Mouse (Mus musculus) spleen, postnatal 4 days (tissue): ENCODE results near the gene Dolk.

Experiments used
- DNase-seq, 2 experiments: peaks; one replicate each; pipeline ENCODE4 v3.0.0; 2022; ENCODE audit warnings: low spot score in 2 of 2

Gene Dolk

DNA sequence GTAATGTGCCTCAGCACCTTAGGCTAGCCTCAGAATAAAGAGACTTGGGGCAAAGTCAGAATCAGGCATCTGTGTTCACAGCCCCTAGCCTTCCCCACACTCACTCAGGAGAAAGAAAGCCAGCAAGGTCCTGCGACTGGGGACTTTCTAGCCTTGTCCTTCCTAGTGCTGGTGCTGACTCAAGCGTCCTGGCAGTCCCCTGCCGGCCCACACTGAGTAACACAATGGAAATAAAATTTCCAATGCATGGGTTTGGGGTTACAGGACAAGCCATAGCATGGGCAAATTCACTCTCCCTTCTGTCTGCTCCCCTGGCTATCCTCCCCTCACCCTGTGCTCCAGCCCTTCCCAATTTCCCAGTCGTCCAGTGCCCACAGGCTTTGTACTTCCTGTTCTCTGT lies 17.8 kb downstream of the Dolk start:
- no peak for DNase-seq

DNA sequence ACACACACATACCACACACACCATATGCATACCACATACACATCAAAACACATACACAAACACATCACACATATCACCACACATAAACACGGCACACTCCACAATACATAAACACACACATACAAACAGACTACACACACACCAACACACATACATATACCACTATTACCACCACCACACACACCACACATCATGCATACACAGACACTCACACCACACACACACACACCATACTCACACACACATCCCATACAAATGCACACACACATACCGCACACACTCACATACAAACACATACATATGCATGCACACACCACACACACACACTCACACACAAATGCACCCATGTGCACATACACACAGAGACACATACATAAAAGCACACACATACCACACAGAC lies 18.7 kb downstream of the Dolk start:
- no peak for DNase-seq

DNA sequence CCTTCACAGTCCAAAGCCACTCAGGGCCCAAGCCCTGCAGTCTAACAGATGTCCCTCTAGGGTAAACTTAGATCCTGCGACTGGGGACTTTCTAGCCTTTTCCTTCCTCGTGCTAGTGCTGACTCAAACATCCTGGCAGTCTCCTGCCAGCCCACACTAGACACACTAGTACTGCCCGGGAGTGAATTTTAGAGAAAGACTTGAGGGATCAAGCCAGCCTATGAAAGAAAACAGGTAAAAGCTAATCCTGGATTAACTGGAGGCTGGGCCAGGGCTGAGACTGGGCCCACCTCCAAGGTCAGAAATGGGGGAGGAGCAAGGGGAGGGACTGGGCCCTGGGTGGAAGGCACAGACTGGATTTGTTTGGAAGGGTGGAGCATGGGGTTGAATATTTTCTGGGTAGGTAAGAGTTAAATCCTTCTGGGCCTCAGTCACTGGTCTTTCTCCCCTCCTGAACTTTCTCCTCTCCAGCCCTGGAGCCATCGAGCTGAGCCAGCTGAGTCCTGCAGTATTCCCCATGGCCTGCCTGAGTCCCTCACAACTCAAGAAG lies 19.7 kb downstream of the Dolk start:
- DNase-seq: no peak

DNA sequence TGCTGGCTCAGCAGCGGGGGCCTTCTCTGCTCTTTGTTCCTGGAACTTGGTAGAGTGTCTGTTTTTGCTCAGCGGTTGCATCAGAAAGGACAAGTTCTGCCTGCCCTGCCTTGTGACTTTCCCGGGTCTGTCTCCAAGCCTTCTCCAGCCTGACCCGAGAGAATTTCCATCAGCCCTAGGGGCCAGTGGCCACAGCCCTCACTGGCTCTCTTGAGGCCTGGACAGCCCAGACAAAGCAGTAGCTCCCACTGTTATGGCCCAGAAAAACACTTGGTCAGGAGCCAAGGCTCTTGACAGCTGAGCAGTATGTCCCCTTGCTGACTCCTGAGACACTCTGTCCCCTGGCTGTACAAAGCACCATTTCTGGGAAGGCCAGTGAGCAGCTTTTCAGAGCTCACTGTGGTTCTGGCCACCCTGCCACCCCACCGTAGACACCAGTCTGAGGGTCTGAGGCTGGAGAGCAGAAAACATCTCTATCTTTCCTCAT lies 20.3 kb downstream of the Dolk start, which contains the start of gene Phyhd1:
TSS of gene Phyhd1 (plus strand) at position 437 of the 487 bp plus-strand sequence.
- DNase-seq: no peak

DNA sequence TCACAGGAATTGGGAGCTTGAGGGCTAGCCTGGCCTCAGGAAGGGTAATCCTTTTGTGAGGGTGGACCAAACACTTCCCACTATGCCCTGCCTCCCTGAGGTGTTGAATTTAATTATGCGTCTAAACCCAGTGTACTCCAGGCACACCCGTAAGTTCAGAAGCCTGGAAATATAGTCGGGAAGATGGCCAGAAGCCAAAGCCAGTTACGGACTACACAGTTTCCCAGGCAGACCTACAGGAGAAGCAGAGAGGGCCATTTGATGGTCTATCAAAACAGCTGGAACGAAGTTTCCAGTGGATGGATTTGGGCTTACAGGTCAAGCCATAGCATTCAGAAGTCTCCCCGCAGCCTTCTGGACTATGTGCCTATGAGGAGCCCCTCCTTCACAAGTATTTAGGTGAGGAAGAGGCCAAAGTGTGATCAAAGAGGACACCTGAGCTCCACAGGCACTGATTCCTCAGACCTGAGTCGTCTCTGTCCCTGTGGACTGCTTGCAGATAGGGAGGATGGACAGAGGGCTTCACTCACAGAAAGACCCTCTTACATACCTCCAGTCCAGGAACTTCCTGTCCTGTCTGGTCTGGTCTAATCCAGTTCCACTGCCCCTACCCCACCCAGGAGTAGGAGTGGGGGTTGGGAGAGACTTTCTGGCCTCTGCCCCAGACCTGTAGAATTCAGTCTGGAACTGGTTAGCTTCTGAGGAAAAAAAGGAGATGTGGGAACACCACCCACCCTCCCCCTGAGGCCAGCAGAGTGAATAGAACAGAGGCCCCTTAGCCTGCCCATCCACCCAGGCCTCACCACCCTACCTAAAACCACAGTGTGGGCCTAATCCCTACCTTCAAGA lies 21.2 kb downstream of the Dolk start:
- no peak for DNase-seq

DNA sequence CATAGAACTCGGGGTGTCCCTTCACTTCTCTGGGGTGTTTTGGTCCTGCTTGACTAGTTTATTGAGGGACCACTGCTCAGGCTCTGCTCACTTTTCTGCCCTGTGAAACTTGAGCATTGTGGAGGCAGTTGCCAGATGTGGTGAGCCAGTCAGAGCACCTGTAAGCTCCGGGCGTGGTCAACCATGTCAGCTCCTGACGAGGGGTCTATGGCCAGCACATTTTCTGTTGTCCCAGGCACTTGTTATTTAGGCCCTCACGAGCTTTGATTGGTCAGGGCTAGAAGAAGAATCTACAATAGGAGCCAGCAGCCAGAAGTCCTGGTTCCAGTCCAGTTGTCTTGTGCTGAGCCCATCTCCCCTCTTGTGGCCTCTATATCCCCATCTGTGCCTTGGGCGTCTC lies 22.3 kb downstream of the Dolk start:
- DNase-seq: no peak

DNA sequence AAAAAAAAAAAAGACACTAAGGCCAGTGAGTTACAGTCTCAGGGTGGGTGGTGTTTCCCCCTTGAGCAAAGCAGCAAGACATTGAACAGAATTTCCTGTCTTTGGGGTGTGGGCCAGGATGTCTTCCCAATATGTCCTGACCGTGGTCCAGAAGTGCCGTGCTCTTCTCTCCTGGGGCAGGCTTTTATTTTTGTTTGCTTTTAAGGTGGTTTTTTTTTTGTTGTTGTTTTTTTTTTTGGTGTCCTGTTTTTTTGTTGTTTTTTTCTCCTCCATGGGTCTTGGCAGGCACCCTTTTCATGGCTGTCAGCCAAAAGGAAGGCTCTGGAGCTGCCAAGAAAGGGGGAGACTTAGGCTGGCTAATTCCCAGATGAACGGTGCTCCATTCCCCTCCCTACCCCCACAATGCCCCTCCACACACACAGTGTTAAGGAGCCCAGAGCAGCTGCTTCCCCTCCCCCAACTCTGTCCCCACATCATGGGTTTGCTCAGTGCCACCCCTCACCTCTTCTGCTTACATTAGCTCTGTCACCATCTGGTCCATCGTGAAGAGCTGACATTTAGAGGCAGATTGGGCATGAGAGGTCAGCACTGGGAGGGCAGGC lies 23.2 kb downstream of the Dolk start:
- no peak for DNase-seq

DNA sequence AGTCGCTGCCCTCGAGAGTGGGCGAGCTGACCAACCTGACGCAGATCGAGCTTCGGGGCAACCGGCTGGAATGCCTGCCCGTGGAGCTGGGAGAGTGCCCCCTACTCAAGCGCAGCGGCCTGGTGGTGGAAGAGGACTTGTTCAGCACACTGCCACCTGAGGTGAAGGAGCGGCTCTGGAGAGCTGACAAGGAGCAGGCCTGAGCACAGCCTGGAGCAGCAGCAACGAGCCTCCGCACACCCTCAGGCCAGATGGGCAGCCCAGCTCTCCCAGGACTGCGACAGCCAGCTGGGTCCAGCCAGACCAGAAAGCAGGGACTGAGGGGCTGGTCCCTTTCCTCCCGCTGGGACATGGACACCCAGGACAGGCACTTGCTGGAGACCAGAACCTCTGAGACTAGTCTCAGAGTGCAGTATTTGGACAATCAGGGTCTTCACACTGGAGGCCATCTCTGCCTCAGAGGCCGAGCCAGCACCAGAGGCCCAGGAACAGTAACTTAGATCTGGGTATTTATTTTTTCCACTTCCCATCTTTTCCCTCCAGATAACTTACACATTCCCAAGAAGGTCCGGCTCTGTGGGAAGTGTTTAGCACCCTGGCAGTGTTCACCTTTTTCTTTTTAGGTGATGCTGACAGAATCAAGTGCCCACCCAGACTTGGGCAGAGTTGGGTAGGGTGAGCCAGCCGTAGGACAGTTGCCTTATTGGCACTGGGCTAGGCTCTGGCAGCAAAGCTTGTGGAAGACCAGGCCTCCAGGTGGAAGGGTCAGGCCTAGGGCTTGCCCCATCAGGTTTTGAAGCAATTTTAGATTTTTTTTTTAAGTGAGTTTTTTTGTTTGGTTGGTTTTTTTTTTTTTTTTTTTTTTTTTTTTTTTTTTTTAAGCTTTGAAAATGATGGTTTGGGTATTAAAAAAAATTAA lies 24.0 kb downstream of the Dolk start:
- no peak for DNase-seq

DNA sequence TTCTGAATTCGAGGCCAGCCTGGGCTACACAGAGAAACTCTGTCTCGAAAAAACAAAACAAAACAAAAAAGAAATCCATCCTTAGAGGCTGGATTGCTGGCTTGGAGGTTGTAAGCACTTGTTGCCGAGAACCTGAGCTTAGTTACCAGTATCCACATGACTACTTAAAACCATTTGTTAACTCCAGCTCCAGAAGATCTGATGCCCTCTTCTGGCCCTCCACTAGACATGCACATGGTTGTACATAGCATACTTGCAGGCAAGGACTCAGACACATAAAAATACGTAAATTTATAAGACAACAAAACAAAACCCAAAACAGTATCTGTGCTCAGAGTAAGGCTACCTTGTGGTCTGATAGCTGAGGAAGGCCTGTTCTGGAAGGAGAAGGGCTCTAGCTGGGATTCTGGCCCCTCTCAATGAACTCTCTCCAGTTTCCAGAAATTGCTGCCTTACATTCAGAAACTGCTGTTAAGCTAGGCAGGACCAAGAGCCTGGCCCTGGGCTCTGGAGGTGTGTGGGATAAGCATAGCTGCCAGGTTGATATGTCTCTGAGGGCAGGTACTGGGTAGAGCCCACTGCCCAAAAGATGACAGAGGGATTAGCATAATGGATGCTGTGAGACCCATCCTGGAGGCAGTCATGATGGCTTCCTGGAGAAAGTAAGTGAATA lies 24.9 kb downstream of the Dolk start:
- no peak for DNase-seq

DNA sequence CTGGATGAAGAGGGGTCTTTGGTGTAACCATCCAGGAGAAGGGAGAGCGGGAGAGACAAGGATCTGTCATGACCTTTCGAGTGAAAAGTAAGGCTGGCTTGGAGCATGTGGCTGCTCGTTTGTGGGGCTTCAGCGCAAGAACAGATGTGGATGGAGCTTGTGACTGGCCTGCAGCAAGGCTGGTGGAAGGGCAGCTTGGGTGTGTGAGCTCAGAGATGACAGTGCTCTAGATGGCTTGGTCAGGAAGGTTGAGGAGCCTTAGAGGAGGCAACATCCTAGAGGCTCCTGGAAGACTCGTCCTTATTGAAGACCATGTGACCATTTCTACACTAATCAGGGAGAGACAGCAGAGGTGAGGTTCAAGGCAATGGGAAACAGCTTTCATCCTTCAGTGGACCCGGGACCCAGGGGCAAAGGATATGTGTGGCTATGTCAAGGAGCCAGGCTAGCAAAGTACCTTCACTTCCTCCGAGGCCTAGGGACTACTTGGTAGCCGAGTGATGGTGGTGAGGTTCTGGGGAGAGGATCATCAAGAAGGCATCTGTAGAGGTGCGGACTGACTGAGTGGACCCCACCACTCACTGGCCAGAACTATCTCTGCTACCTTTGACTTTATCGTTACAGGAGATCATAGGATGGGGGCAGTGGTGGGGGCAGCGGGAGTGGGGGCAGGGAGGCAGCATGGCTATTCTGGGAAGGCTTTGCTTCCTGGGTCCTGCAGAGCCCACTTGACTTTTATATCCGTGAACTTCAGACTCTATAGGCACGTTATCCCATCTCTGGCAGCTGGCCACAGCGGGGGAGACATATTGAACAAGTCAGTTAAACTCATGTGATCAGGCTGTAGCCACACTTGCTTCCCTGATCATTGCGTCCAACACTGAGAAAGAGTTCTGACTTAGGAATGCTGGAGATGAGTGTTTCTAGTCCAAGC lies 26.7 kb downstream of the Dolk start:
- DNase-seq: no peak

DNA sequence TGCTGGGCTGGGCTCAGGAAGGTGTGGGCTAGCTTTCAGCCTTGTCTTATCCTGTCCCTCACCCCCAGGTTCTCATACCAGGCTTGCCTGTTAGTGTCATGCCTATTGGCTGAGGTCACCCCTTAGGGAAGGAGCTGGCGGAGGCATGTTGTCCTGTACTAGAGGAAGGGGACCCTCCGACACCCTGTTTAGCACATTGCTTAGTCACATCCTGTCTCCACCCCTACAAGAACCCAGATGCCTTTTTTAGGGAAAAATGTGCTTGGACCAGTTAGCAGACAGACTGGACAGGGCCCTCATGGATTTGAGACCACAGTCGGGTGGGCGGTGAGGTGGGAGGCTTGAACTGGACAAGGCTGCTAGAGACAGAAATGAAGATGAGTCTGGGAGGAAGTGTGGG lies 27.5 kb downstream of the Dolk start:
- no peak for DNase-seq

DNA sequence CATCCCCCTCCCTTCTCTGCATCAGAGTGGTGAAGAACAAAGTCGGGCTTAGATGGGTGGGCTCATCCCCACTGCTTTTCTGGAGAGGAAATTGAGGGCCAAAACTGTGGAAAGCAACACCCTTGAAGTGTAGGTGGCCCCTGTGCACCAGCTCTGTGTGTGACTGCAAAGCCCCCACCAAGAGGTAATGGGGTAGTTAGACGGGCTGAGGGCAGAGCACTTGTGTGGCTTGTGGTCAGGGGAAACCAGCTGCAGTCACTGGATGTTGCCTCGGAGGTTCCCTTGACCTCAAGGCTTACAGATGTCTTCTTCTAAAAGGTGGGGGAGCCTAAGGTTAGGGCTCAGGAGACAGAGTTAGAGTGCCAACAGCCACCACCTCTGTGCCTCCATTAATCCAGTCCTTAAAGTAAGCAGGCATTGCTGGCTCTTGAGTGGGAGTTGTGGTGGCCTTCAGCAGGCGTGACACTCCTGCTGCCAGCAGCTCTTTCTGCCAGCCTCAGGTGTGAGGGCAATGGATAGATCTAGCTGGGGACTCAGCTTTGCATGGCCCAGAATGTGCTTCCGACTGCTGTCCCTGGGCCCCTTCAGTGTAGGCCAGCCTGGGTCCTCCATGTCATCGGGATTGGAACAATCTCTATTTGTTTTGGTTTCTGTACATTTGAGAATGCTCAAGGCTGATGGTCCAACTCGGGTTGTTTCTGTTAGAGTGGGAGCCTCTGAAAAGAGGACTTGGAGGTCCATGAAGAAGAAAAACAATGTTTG lies 28.3 kb downstream of the Dolk start:
- no peak for DNase-seq

DNA sequence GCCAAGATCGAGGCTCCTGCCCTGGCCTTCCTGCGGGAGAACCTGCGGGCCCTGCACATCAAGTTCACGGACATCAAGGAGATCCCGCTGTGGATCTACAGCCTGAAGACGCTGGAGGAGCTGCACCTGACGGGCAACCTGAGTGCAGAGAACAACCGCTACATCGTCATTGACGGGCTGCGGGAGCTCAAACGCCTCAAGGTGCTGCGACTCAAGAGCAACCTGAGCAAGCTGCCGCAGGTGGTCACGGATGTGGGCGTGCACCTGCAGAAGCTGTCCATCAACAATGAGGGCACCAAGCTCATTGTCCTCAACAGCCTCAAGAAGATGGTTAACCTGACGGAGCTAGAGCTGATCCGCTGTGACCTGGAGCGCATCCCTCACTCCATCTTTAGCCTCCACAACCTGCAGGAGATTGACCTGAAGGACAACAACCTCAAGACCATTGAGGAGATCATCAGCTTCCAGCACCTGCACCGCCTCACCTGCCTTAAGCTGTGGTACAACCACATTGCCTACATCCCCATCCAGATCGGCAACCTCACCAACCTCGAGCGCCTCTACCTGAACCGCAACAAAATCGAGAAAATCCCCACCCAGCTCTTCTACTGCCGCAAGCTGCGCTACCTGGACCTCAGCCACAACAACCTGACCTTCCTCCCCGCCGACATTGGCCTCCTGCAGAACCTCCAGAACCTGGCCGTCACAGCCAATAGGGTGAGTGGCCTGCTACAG lies 29.4 kb downstream of the Dolk start:
- no peak for DNase-seq

DNA sequence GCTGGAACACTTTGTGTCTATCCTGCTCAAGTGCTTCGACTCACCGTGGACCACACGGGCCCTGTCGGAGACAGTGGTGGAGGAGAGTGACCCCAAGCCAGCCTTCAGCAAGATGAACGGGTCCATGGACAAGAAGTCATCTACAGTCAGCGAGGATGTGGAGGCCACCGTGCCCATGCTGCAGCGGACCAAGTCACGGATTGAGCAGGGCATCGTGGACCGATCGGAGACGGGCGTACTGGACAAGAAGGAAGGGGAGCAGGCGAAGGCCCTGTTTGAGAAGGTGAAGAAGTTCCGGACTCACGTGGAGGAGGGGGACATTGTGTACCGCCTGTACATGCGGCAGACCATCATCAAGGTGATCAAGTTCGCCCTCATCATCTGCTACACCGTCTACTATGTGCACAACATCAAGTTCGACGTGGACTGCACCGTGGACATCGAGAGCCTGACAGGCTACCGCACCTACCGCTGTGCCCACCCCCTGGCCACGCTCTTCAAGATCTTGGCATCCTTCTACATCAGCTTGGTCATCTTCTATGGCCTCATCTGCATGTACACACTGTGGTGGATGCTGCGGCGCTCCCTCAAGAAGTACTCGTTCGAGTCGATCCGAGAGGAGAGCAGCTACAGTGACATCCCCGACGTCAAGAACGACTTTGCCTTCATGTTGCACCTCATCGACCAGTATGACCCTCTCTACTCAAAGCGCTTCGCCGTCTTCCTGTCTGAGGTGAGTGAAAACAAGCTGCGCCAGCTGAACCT lies 30.3 kb downstream of the Dolk start:
- peak in 1 of 2 experiments; percentile 54 for DNase-seq

DNA sequence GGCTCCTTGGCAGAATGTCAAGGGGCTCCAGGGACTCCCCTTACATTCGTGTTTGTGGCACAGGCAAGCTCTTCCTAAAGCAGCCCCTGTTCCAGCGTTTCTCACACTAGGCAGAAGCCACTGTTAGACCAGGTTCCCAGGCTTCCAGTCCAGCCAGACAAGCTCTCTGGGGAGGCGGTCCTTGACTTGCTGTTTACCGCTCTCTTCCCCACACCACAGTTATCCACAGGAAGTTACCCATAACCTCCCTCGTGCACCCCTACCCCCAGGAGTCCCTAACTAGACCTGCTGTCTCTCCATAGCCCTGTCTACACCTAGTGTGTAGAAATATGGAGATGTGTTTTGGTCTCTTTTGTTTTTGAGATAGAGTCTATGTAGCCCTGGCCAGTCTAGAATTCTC lies 32.3 kb downstream of the Dolk start:
- DNase-seq: no peak

DNA sequence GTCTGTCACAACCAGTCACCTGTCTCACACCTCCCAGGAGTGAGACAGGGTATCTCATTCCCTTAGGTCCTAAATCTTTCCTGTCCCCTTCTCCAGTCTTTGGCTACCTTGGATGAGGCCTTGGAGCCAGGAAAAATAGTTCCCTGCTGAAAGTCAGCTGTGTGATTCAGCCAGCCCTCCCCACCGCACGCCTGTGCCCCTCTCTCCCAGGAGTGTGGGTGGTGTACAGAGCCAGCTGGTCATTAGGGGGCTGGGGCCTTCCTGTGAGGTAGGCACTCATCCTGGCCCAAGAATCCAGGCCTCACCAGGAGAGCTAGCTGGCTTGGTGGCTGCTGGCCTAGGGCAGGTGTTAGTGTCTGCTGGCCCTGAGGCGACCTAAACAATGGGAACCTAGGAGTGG lies 33.6 kb downstream of the Dolk start:
- DNase-seq: peak in 1 of 2 experiments; percentile 59

DNA sequence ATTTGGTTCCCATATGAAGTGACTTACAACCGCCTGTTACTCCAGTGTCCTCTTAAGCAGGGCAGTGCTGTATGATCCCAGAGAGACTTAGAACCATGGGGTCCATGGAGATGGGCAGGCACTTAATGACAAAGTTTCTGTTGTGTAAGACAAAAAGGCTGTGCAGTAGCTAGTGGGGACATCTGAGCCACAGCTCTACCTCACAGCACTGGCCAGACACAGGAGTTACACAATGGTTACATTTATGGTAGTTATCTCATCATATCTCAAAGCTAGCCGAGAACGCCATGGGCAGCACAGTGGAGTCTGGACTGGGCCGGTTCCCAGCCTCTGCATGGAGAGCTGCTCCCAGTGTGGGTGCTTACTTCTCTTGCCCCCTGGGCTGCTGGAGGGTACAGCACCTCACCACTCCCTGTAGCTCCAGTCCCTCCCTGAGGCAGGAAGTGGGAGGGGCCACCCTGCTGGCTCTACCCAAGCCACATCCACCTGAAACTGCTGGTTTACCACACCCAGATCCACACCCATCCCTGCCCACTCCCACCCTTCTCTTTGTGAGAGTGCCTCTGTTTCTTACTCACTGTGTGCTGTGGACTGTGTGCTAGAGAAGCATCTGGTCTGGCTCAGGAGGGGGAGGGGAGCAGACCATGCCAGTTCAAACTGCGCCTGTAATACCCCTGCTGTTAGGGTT lies 34.6 kb downstream of the Dolk start:
- peak; percentile 71 to 80 for DNase-seq
